Mouse (Mus musculus) bone marrow macrophage, adult 2 months (primary cell): ENCODE data around the gene Recql5.

Experiments
- CTCF ChIP-seq: IDR thresholded peaks from 2 replicates; pipeline ENCODE4 v1.5.1; 2012; ENCODE audit warnings: low read depth, mild to moderate bottlenecking, low read length, moderate library complexity
- POLR2A ChIP-seq: IDR thresholded peaks from 2 replicates; pipeline ENCODE4 v1.6.1; 2012; ENCODE audit warnings: mild to moderate bottlenecking, low read depth, low read length, borderline replicate concordance

GRCm38 (mm10) chr11:115975083-115975420 lies 41.8 kb upstream of the Recql5 start:
- TF ChIP-seq CTCF: no peak
- TF ChIP-seq POLR2A: no peak
